Mouse (Mus musculus) small intestine, adult 2 months (tissue): ENCODE measurements at regions not wholly inside any gene's neighbourhood (a gene's known extent, or its start where the extent isn't known, plus 50 kb on each side); places are given as distances from the start of the nearest gene placed in this dataset.
"Not testable (repeated sequence)": the region's sequence is repeated elsewhere in the genome, so short reads cannot be mapped to it uniquely, and the experiment has no call there.

Source experiments
- CTCF ChIP-seq: fragments of 200-500 bp; IDR thresholded peaks from 2 replicates; pipeline ENCODE4 v1.5.1; 2012; ENCODE audit warnings: low read depth, mild to moderate bottlenecking, control low read depth, inconsistent platforms, low read length, moderate library complexity, mixed read lengths; ENCODE audit not compliant: insufficient replicate concordance, insufficient read length; ENCODE audit errors: extremely low read depth
- POLR2A ChIP-seq: fragments of 200-500 bp; IDR thresholded peaks from 2 replicates; pipeline ENCODE4 v1.6.1; 2012; ENCODE audit warnings: low read depth, mild to moderate bottlenecking, control low read depth, inconsistent platforms, low read length, moderate library complexity

GRCm38 (mm10) chr12:29087245-29087644 lies 335.6 kb downstream of the Eipr1 start:
- not testable (repeated sequence) for TF ChIP-seq CTCF, POLR2A
